Mouse (Mus musculus): ENCODE data around the gene C130060K24Rik.

The C130060K24Rik gene

GRCm38 (mm10) chr6:65380918-65381772 is at the start of gene C130060K24Rik:
C130060K24Rik (plus strand) TSS chr6:65381105.
- DNase-seq (ENCODE audit: low spot score in 2 of 2), result peak in 1 of 2 experiments; percentile 11

DNA sequence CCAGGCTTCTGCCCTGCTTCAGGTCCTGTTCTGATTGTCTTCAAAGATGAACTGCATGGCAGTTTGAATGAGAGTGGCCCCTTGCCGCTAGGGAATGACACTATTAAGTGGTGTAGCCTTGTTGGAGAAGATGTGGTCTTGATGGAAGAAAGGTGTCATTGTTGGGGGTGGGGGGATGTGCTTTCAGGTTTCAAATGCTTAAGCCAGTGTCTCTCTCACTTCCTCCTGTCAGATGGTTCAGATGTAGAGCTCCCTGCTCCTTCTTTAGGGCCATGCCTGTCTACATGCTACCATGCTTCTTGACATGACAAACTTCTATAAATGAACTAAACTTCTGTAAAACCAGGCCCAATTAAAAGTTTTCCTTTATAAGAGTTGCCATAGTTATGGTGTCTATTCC is 46.7 kb upstream of the C130060K24Rik start:
- no peak for DNase-seq (ENCODE audit: low spot score in 2 of 2)

DNA sequence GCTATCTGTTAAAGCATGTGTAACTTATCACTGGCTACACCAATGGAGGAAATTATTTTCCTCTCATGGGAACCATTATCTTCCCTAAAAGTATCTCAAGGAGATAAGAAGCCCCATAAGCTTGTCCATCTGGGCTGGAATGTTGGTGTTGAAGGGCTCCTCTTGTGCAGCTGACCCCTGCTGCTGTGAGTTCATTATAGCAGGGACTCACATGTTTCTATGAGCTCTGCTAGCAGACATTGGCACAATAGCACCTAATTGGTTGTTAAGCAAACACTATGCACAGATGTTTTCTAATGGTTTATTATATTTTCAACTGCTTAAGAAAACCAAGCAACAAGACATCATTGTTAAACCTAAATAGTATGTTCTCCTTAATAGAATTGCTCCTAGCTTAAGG is 41.5 kb upstream of the C130060K24Rik start:
- DNase-seq (ENCODE audit: low spot score in 2 of 2), result no peak

DNA sequence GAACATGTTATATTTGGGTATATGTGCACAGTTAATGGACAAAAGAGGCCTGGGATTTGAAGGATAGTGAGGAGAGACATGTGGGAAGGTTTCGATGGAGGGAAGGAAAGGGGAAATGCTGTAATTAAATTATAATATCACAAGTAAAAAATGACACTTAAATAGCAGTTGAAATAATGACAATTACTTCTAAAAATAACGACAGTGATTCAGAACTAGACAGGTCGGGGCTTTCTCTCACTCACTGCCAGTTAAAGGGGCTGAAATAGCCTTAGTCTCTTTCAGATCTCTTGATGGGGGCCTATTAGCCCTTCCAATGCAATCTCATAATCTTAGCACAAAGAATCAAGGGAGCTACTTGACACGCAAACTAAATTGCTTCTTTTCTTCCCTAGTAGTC is 39.5 kb upstream of the C130060K24Rik start:
- no peak for DNase-seq (ENCODE audit: low spot score in 2 of 2)

GRCm38 (mm10) chr6:65347736-65348135 is 33.2 kb upstream of the C130060K24Rik start:
- DNase-seq (ENCODE audit: low spot score in 2 of 2), result no peak

DNA sequence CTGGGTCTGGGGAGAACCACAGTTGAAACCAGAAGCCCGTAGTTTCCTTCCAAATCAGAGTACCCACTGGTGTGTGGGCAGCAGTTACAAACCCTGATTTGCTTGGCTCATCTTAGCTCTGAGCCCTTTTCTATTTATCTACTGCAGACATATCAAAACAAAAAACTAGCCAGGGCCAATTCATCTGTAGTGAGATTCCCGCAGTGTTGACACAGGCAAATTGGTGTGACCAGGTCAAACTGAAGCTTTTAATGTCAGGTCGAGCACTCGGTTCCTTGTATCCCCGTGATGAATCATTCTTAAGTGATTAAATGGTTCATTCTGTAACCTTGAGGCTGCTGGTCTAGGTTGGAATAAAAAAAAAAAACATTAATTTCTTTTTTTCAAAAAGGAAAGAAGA is 32.6 kb upstream of the C130060K24Rik start:
- no peak for DNase-seq (ENCODE audit: low spot score in 2 of 2)

DNA sequence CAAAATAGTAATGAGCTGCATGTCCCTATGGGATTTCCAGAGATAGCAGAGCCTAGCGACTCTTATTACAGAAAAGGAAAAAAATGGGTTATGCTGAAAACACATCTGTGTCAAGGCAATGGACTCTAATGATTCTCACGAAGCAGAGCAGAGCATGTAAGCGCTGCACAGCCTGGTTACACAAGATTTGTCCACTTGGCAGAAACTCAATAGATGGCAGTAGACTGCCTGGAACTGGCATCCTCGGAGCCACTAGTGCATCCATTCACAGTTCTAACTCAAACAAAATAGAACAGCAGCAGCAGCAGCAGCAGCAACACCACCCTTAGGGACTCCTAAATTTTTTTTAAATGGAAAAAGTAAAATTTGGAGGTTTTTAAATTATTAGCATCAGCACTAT is 29.3 kb upstream of the C130060K24Rik start:
- no peak for DNase-seq (ENCODE audit: low spot score in 2 of 2)

GRCm38 (mm10) chr6:65375918-65376317 is 5.0 kb upstream of the C130060K24Rik start:
- no peak for DNase-seq (ENCODE audit: low spot score in 2 of 2)

GRCm38 (mm10) chr6:65421888-65422287 is 41.0 kb downstream of the C130060K24Rik start:
- no peak for DNase-seq (ENCODE audit: low spot score in 2 of 2)

DNA sequence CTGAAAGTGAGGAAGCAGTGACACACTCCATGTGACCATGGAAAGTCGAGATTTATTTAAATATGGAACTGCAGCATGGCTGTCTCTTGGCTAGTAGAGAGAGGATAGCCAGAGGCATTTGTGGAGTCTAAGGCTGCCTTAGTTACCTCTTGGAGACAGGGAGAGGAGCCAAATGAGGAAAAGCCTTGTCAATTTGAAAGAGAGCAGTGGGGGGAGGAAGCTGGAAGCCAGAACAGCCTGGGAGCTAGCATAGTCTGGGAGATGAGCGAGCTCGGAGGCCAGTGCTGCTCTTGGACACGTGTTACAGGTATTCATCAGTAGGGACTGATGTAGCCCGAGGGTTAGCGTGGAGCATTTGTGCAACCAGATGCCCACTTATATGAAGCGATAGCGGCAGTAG is 46.2 kb downstream of the C130060K24Rik start:
- no peak for DNase-seq (ENCODE audit: low spot score in 2 of 2)

DNA sequence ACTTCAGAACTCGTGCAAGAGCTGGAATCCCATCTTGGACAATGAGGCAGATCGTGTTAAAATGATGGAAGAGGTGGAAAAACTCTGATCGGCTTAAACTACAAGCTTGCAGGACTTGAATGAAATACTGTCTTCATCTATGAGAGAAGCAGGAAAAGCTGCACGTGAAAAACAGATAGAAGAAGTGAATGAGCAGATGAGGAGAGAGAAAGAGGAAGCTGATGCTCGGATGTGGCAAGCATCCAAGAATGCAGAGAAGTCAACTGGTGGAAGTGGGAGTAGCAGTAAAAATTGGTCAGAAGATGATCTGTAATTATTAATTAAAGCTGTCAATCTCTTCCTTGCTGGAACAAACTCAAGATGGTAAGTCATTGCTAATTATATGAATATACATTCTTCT is 52.3 kb downstream of the C130060K24Rik start:
- no peak for DNase-seq (ENCODE audit: low spot score in 2 of 2)

GRCm38 (mm10) chr6:65453465-65453864 is 72.6 kb downstream of the C130060K24Rik start:
- DNase-seq (ENCODE audit: low spot score in 2 of 2), result no peak

DNA sequence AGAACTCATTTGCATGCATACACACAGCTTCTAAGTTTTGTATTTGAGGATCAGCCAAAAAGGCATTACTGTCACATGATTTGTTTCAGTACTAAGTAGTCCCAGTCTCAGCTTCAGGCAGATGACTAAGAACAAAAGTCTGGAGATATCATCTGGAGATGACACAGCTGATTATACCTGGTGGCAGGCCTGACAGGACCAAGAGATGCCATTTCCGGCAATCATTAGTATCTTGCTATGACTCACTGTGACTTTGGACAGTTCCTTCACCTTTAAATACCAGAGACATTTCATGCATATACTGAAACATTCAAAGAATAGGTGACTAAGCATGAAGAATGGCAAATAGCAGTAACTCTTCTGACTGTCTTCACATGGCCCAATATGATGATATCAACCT is 84.4 kb downstream of the C130060K24Rik start:
- DNase-seq (ENCODE audit: low spot score in 2 of 2), result no peak

DNA sequence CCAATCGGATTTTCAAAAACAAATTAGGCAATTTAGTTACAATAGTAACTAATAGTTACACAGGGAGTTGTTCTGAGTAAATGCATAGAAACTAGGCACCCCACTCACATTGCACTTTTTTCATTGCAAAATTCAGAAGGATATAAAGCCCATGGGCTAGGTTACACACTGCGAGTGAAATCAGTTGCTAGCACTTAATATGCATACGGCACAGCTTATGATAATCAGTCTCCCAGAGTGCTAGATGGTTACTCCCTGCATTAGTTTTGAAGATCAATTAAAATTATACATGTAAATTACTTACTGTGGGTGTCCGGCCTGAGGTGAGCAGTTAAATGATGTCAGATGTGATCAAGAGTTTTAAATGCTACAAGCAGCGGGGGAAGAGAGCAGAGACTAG is 89.4 kb downstream of the C130060K24Rik start:
- DNase-seq (ENCODE audit: low spot score in 2 of 2), result no peak

DNA sequence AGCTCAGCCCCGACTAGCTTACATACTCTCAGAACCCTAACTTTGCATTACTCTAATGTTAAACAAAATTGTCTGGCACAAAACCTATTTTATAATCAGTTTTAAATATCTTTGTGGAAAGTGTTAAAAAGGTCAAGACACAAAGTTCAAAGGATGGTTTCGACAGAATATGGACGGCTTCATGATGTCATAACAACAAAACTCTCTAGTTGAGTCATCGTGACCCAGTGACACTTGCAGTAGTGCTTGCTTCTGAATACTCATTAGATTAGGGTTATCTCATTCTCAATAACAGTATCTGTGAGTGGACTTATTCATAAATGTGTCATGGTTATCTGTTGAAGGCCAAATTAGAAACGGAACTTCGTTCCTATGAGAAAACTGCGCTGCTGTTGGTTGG is 91.5 kb downstream of the C130060K24Rik start:
- no peak for DNase-seq (ENCODE audit: low spot score in 2 of 2)

DNA sequence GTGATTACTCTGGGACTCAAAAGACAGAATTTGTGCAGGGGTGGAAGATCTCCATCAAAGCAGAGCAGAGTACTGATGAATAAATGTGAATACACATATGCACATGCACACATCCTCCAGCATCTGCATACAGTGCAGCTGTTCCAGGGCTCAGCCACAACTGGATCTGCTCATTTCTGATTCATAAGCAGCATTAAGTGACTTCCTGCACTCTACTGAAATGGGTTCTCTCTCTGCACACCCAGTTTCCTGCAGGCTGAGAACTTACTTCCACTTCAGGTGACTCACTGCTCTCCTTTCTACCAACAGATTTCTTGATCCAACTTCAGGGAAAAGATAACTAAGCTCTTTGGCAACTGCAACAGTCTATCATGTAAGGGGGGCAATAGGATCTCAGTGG is 117.9 kb downstream of the C130060K24Rik start:
- no peak for DNase-seq (ENCODE audit: low spot score in 2 of 2)
